Mouse (Mus musculus) CH12.LX (cell line): ENCODE measurements at regions not wholly inside any gene's neighbourhood (a gene's known extent, or its start where the extent isn't known, plus 50 kb on each side); places are given as distances from the start of the nearest gene placed in this dataset.

ENCODE experiments used
- DNase-seq: peaks from one replicate; pipeline ENCODE4 v3.0.0-alpha.2; 2013; ENCODE audit errors: extremely low read depth
- H3K27ac ChIP-seq: 2 replicates; pipeline ENCODE4 v1.5.1; 2012; ENCODE audit warnings: low read depth, mild to moderate bottlenecking, control low read depth, moderate library complexity; ENCODE audit not compliant: insufficient read depth
- H3K27me3 ChIP-seq: replicated peaks from 2 replicates; pipeline ENCODE3; 2012; ENCODE audit warnings: inconsistent platforms
- H3K36me3 ChIP-seq, 2 experiments: replicated peaks in 1 of 2; 2 replicates each; pipeline versions ENCODE3 to v1.6.1; 2012; ENCODE audit warnings: inconsistent platforms in 1 of 2, low read length in 1 of 2, mild to moderate bottlenecking in 1 of 2, mixed read lengths in 1 of 2, moderate library complexity in 1 of 2; ENCODE audit not compliant: control insufficient read depth in 1 of 2, insufficient read depth in 1 of 2
- H3K4me1 ChIP-seq, 2 experiments: 2 replicates each; pipeline ENCODE4 v1.6.1; 2012; ENCODE audit warnings: inconsistent platforms in 1 of 2, moderate library complexity in 1 of 2; ENCODE audit not compliant: insufficient read depth in 2 of 2, control insufficient read depth in 1 of 2
- H3K4me2 ChIP-seq: 2 replicates; pipeline ENCODE4 v1.6.1; 2012; ENCODE audit warnings: low read depth, mild to moderate bottlenecking, control low read depth; ENCODE audit not compliant: poor library complexity, insufficient read depth, severe bottlenecking
- H3K4me3 ChIP-seq, 3 experiments: fragments of 150-350 bp in 1 of 3; sonication (generic) in 1 of 3; replicated peaks in 1 of 3; 2 replicates each; pipeline versions ENCODE3 to v1.5.1; 2011 to 2012; ENCODE audit warnings: low read depth in 2 of 3, low read length in 2 of 3, mild to moderate bottlenecking in 2 of 3, moderate library complexity in 2 of 3, control low read depth in 1 of 3, improper control_type of control experiment in 1 of 3, inconsistent platforms in 1 of 3, mixed read lengths in 1 of 3; ENCODE audit not compliant: poor library complexity in 1 of 3
- H3K79me2 ChIP-seq: replicated peaks from 2 replicates; pipeline ENCODE4 v1.6.1; 2012; ENCODE audit warnings: mild to moderate bottlenecking, moderate library complexity; ENCODE audit not compliant: control insufficient read depth, poor library complexity, insufficient read depth, severe bottlenecking; ENCODE audit errors: extremely low read depth
- H3K9ac ChIP-seq: 2 replicates; pipeline ENCODE4 v1.6.1; 2012; ENCODE audit warnings: low read depth, mild to moderate bottlenecking, control low read depth, moderate library complexity; ENCODE audit not compliant: insufficient read depth
- H3K9me3 ChIP-seq: replicated peaks from 2 replicates; pipeline ENCODE3; 2012; ENCODE audit warnings: low read length, inconsistent platforms, mixed read lengths
- BHLHE40 ChIP-seq: IDR thresholded peaks from 2 replicates; pipeline ENCODE4 v1.6.1; 2011; ENCODE audit warnings: mild to moderate bottlenecking, low read depth, low read length, improper control_type of control experiment
- CHD1 ChIP-seq: IDR thresholded peaks from 2 replicates; pipeline ENCODE4 v1.6.1; 2012; ENCODE audit warnings: low read depth, low read length, improper control_type of control experiment, inconsistent platforms
- IRF4 ChIP-seq: IDR thresholded peaks from 2 replicates; pipeline ENCODE4 v1.6.1; 2014; ENCODE audit warnings: low read depth, mild to moderate bottlenecking, inconsistent platforms, low read length, improper control_type of control experiment
- JUN ChIP-seq: IDR thresholded peaks from 2 replicates; pipeline ENCODE4 v1.6.1; 2011; ENCODE audit warnings: low read depth, mild to moderate bottlenecking, low read length, improper control_type of control experiment, moderate library complexity; ENCODE audit not compliant: insufficient read depth
- MAFK ChIP-seq: IDR thresholded peaks from 2 replicates; pipeline ENCODE4 v1.6.1; 2011; ENCODE audit warnings: low read length, improper control_type of control experiment; ENCODE audit not compliant: insufficient replicate concordance
- MAZ ChIP-seq: IDR thresholded peaks from 2 replicates; pipeline ENCODE4 v1.6.1; 2012; ENCODE audit warnings: low read depth, mild to moderate bottlenecking, inconsistent platforms, low read length, improper control_type of control experiment, moderate library complexity
- MYC ChIP-seq: IDR thresholded peaks from 2 replicates; pipeline ENCODE4 v1.6.1; 2011; ENCODE audit warnings: low read depth, mild to moderate bottlenecking, improper control_type of control experiment, low read length
- NELFE ChIP-seq: IDR thresholded peaks from 2 replicates; pipeline ENCODE4 v1.6.1; 2011; ENCODE audit warnings: low read depth, low read length, improper control_type of control experiment
- NRF1 ChIP-seq: IDR thresholded peaks from 2 replicates; pipeline ENCODE4 v1.6.1; 2014; ENCODE audit warnings: low read depth, mild to moderate bottlenecking, inconsistent platforms, low read length, improper control_type of control experiment, moderate library complexity
- PAX5 ChIP-seq: IDR thresholded peaks from 2 replicates; pipeline ENCODE4 v1.6.1; 2012; ENCODE audit warnings: low read length, inconsistent platforms, mixed read lengths
- POLR2AphosphoS2 ChIP-seq: IDR thresholded peaks from 2 replicates; pipeline ENCODE4 v1.6.1; 2011; ENCODE audit warnings: low read depth, low read length, improper control_type of control experiment
- SIN3A ChIP-seq: IDR thresholded peaks from 2 replicates; pipeline ENCODE4 v1.6.1; 2012; ENCODE audit warnings: low read length, improper control_type of control experiment, inconsistent platforms
- TBP ChIP-seq: conservative IDR thresholded peaks from 2 replicates; pipeline ENCODE4 v1.6.1; 2011; ENCODE audit warnings: low read depth, low read length, improper control_type of control experiment
- UBTF ChIP-seq: IDR thresholded peaks from 2 replicates; pipeline ENCODE4 v1.6.1; 2012; ENCODE audit warnings: low read depth, mild to moderate bottlenecking, inconsistent platforms, low read length, improper control_type of control experiment, moderate library complexity
- USF1 ChIP-seq: IDR thresholded peaks from 2 replicates; pipeline ENCODE4 v1.6.1; 2014; ENCODE audit warnings: low read depth, mild to moderate bottlenecking, inconsistent platforms, low read length, improper control_type of control experiment
- USF2 ChIP-seq: conservative IDR thresholded peaks from 2 replicates; pipeline ENCODE4 v1.6.1; 2011; ENCODE audit warnings: low read depth, low read length, improper control_type of control experiment
- ZKSCAN1 ChIP-seq: IDR thresholded peaks from 2 replicates; pipeline ENCODE4 v1.6.1; 2012; ENCODE audit warnings: low read depth, inconsistent platforms, low read length, improper control_type of control experiment, borderline replicate concordance
- ZMIZ1 ChIP-seq: IDR thresholded peaks from 2 replicates; pipeline ENCODE4 v1.6.1; 2012; ENCODE audit warnings: low read depth, mild to moderate bottlenecking, inconsistent platforms, low read length, improper control_type of control experiment
- dilution Hi-C: fragments of 300-500 bp; cut with MboI; formaldehyde crosslinking; loops from 2 replicates; pipeline ENCODE4 v1.14.3; 2020; ENCODE audit warnings: low sequenced_read_pairs; ENCODE audit not compliant: extremely low pct_unique_long_range_greater_than_20kb, extremely low pct_ligation_motif_present
- in situ Hi-C: fragments of 300-500 bp; cut with MboI; formaldehyde crosslinking; loops from 3 replicates; pipeline ENCODE4 v1.14.3; 2019; ENCODE audit warnings: low sequenced_read_pairs, low pct_ligation_motif_present, low pct_unique_long_range_greater_than_20kb, mixed read lengths

GRCm38 (mm10) chr10:83958826-83959225, 236.2 kb downstream of the 1500009L16Rik start:
- no peaks in the 10 kb centered on the region for H3K27me3 ChIP-seq
- H3K4me3 ChIP-seq = no peak overlapping the region
- TF ChIP-seq SIN3A (no peak), NRF1 (no peak), TBP (no peak), MYC (no peak), USF2 (no peak), JUN (no peak), IRF4 (no peak), CHD1 (no peak), POLR2AphosphoS2 (no peak), UBTF (no peak), MAZ (no peak)
- no peak overlapping the region for H3K4me2 ChIP-seq
- in situ Hi-C loops (no loop called here), dilution Hi-C loops (no loop called here)
- no peak overlapping the region for H3K27ac ChIP-seq
- peak; percentile 21 for DNase-seq
- H3K4me1 ChIP-seq = peaks cover 0 to 14% of the 10 kb centered on the region in 2 experiments; a peak in 1 of 4 replicates
- H3K79me2 ChIP-seq = no peaks in the 10 kb centered on the region
- no peaks in the 10 kb centered on the region for H3K36me3 ChIP-seq
- no peak overlapping the region for H3K9ac ChIP-seq
- H3K9me3 ChIP-seq = no peaks in the 10 kb centered on the region

- Histone ChIP-seq H3K9ac (no peak overlapping the region), H3K9me3 (peaks cover 3% of the 10 kb centered on the region), H3K27ac (no peak overlapping the region), H3K27me3 (no peaks in the 10 kb centered on the region), H3K4me2 (no peak overlapping the region), H3K4me1 (peaks cover 0 to 11% of the 10 kb centered on the region in 2 experiments; a peak in 1 of 4 replicates)
- dilution Hi-C loops = no loop called here
- in situ Hi-C loops = no loop called here
- TF ChIP-seq ZMIZ1 (no peak), JUN (no peak), PAX5 (no peak), TBP (no peak), USF1 (no peak), BHLHE40 (no peak), MAFK (no peak), ZKSCAN1 (no peak), NELFE (no peak), MAZ (no peak)
- TF ChIP-seq, all 38 proteins: peak for 0
- no peak overlapping the region for H3K4me3 ChIP-seq
- no peaks in the 10 kb centered on the region for H3K36me3 ChIP-seq
- DNase-seq = no peak
- no peaks in the 10 kb centered on the region for H3K79me2 ChIP-seq
These were observed 240.6 kb downstream of the 1500009L16Rik start for GRCm38 (mm10) chr10:83963232-83963760.
